Mouse (Mus musculus) forebrain, embryonic 11.5 days (tissue): Measurements from ENCODE around the gene Trim60. TPM values are rescaled to one million over a fixed set of nuclear protein-coding genes. Genes with fewer than 3 reads are reported as not detected.

Experiments used
- ATAC-seq: fragments of 200-750 bp; cut with Nextera tagmentation; replicated peaks from 2 replicates; pipeline ENCODE4 v1.8.0; 2017; ENCODE audit warnings: moderate TSS enrichment; ENCODE audit not compliant: low FRiP score
- DNase-seq: peaks from one replicate; pipeline ENCODE4 v3.0.0-alpha.2; 2017; ENCODE audit warnings: low spot score
- H3K27ac ChIP-seq: fragments of 300-500 bp; sonication (generic); 2 replicates; pipeline ENCODE4 v1.5.1; 2014; ENCODE audit warnings: low read depth, low read length
- H3K27me3 ChIP-seq: fragments of 300-500 bp; sonication (generic); 2 replicates; pipeline ENCODE4 v1.6.1; 2014; ENCODE audit warnings: mild to moderate bottlenecking, low read length, mixed read lengths; ENCODE audit not compliant: control insufficient read depth, insufficient read depth
- H3K36me3 ChIP-seq: fragments of 300-500 bp; sonication (generic); 2 replicates; pipeline ENCODE4 v1.6.1; 2014; ENCODE audit warnings: mild to moderate bottlenecking, low read length, moderate library complexity, mixed read lengths; ENCODE audit not compliant: control insufficient read depth, insufficient read depth
- H3K4me1 ChIP-seq: fragments of 300-500 bp; sonication (generic); replicated peaks from 2 replicates; pipeline ENCODE4 v1.6.1; 2014; ENCODE audit warnings: low read length, mixed read lengths; ENCODE audit not compliant: control insufficient read depth, insufficient read depth
- H3K4me2 ChIP-seq: fragments of 300-500 bp; sonication (generic); 2 replicates; pipeline ENCODE4 v1.6.1; 2014; ENCODE audit warnings: low read depth, mild to moderate bottlenecking, low read length, moderate library complexity, mixed read lengths; ENCODE audit not compliant: severe bottlenecking
- H3K4me3 ChIP-seq: fragments of 300-500 bp; sonication (generic); 2 replicates; pipeline ENCODE4 v1.5.1; 2014; ENCODE audit warnings: low read depth, low read length
- H3K9ac ChIP-seq: fragments of 300-500 bp; sonication (generic); 2 replicates; pipeline ENCODE4 v1.6.1; 2014; ENCODE audit warnings: low read length
- H3K9me3 ChIP-seq: fragments of 300-500 bp; sonication (generic); 2 replicates; pipeline ENCODE4 v1.6.1; 2016; ENCODE audit warnings: low read length, mixed read lengths; ENCODE audit not compliant: control insufficient read depth
- WGBS: fragments of 180-500 bp; shearing (Covaris S2); extraction: QIAGEN DNeasy Blood & Tissue Kit; methylation state at CpG from one replicate; pipeline ENCODE4 v1.1.7; 2014; 5-methylcytosine and 5-hydroxymethylcytosine counted together
- polyA plus RNA-seq: library from polyadenylated mRNA; unstranded; fragments of >200 nt; fragmentation: Nextera tagmentation; extraction: Ambion mirVana; gene quantifications from 2 replicates; pipeline ENCODE4 v1.2.1, GENCODE M21; 2014

The Trim60 gene
- polyA plus RNA-seq, 1 experiment from 2014 or later = not detected

DNA sequence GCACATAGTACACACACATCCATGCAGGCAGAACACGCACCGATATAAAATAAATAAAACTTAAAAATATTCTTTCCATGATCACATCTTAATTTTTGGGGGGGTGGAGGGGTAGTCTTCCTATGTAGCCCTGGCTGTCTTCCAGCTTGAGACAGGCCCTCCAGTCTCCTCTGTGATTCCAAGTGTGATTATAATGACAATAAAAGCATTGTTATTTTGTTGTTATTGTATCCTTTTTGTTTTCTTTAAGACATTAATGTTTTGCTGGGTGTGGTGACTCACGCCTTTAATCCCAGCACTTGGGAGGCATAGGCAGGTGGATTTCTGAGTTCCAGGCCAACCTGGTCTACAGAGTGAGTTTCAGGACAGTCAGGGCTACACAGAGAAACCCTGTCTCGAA, 29.4 kb upstream of the Trim60 start:
- Histone ChIP-seq H3K36me3 (no peaks in the 10 kb centered on the region), H3K27ac (no peak overlapping the region), H3K9ac (no peak overlapping the region), H3K4me2 (no peak overlapping the region), H3K4me1 (no peaks in the 10 kb centered on the region), H3K4me3 (no peak overlapping the region), H3K27me3 (no peaks in the 10 kb centered on the region), H3K9me3 (no peaks in the 10 kb centered on the region)
- DNase-seq = no peak
- ATAC-seq = no peak
- WGBS = 85% methylated on average over 4 of the region's 4 CpGs

DNA sequence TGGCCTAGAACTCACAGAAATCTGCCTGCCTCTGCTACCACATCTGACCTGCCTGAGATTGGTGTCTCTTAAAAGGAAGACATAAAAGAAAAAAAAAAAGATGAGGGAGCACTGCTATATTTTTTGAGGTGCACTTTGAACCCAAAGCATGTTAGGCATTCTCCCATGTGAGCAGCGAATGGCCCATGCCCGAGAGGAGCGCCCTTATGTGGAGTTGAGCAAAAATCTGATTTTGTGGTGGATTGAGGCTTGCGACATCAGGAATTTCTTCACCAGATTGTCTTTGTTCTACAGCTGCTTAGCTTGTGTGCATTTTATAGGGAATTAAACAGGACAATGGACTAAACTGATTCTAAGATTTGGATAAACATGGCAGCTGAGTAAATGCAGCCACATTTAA, 28.8 kb upstream of the Trim60 start:
- no peak overlapping the region for H3K27ac ChIP-seq
- no peaks in the 10 kb centered on the region for H3K4me1 ChIP-seq
- no peak overlapping the region for H3K4me2 ChIP-seq
- no peak overlapping the region for H3K4me3 ChIP-seq
- DNase-seq (no peak), ATAC-seq (no peak)
- H3K9me3 ChIP-seq = no peaks in the 10 kb centered on the region
- WGBS = 91% methylated on average over 4 of the region's 4 CpGs
- H3K27me3 ChIP-seq = no peaks in the 10 kb centered on the region
- H3K9ac ChIP-seq = no peak overlapping the region
- H3K36me3 ChIP-seq = no peaks in the 10 kb centered on the region

GRCm38 (mm10) chr8:65046565-65046964, 28.2 kb upstream of the Trim60 start:
- no peak overlapping the region for H3K4me2 ChIP-seq
- H3K4me3 ChIP-seq = no peak overlapping the region
- no peak for DNase-seq
- no peak overlapping the region for H3K27ac ChIP-seq
- H3K9me3 ChIP-seq = no peaks in the 10 kb centered on the region
- WGBS = 43% methylated on average over 5 of the region's 5 CpGs
- no peaks in the 10 kb centered on the region for H3K27me3 ChIP-seq
- H3K9ac ChIP-seq = no peak overlapping the region
- no peak for ATAC-seq
- H3K4me1 ChIP-seq = no peaks in the 10 kb centered on the region
- H3K36me3 ChIP-seq = no peaks in the 10 kb centered on the region

DNA sequence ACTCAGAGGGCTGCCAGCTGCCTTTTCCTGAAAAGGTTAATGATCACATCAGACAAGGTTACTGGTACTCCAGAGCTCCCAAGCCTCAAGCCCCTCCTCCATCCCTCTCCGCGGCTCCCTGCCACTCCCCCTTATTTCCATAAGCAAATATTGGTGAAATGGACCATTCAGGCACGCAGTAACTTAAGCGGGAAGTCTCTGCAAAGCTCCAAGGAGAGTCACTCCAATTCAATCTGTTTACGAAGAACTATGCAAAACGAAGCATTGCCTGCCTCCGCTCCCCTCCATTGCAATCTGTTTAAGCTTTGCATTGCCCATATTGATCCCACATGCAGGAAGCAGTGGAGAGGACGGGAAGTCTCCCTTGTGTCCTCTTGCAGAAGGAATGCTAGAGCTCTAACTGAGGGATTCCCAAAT, 18.7 kb upstream of the Trim60 start, which contains the start of gene Apela:
Gene Apela, minus strand, starts transcription at position 220 of the 417 bp plus-strand sequence.
- DNase-seq (peak; percentile 66), ATAC-seq (peak; percentile 81)
- no peak within 1 kb of the TSS for H3K27ac ChIP-seq
- no peaks in the 10 kb centered on the region for H3K9me3 ChIP-seq
- H3K27me3 ChIP-seq = no peaks in the 10 kb centered on the region
- no peaks in the 10 kb centered on the region for H3K36me3 ChIP-seq
- H3K4me3 ChIP-seq = peak within 1 kb of the TSS; percentile 16
- H3K9ac ChIP-seq = no peak within 1 kb of the TSS
- peak within 1 kb of the TSS; percentile 51 for H3K4me2 ChIP-seq
- H3K4me1 ChIP-seq = 0 out of 2 replicates have a peak, but pooled peaks cover 2% of the 10 kb centered on the region
- 3% methylated on average over 8 of the region's 8 CpGs for WGBS

- no peaks in the 10 kb centered on the region for H3K36me3 ChIP-seq
- H3K4me2 ChIP-seq = no peak overlapping the region
- no peak overlapping the region for H3K9ac ChIP-seq
- H3K4me1 ChIP-seq = 0 out of 2 replicates have a peak, but pooled peaks cover 2% of the 10 kb centered on the region
- no peaks in the 10 kb centered on the region for H3K27me3 ChIP-seq
- H3K4me3 ChIP-seq = no peak overlapping the region
- no peak for DNase-seq
- WGBS = 35% methylated on average over 2 of the region's 2 CpGs
- H3K27ac ChIP-seq = no peak overlapping the region; the same call in 1 of the 2 replicates
- no peak for ATAC-seq
- no peaks in the 10 kb centered on the region for H3K9me3 ChIP-seq
Measured at GRCm38 (mm10) chr8:65034136-65034535, 15.8 kb upstream of the Trim60 start.

DNA sequence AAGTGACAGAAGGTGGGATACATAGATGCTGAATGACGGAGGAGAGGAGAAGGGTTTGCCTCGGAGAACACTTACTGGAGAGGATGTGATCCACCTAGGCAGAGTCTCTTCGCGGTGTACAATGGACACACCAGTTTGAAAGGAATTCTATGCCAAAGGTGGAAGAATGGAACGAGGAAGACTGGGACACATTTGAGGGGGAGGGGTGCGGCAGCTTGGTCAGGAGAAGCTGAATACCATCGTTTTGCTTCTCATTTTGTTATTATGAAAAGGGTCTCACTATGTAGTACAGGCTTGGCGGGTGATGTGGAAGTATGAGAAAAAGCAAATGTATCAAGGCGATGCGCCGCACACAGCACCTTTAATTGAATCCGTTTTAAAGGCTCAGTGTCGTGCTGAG, 14.7 kb upstream of the Trim60 start:
- H3K9me3 ChIP-seq = no peaks in the 10 kb centered on the region
- no peak overlapping the region for H3K9ac ChIP-seq
- no peaks in the 10 kb centered on the region for H3K27me3 ChIP-seq
- H3K4me1 ChIP-seq = 0 out of 2 replicates have a peak, but pooled peaks cover 2% of the 10 kb centered on the region
- ATAC-seq = no peak
- no peak for DNase-seq
- H3K4me2 ChIP-seq = no peak overlapping the region
- H3K27ac ChIP-seq = no peak overlapping the region
- H3K4me3 ChIP-seq = no peak overlapping the region
- WGBS = 81% methylated on average over 13 of the region's 13 CpGs
- H3K36me3 ChIP-seq = no peaks in the 10 kb centered on the region

DNA sequence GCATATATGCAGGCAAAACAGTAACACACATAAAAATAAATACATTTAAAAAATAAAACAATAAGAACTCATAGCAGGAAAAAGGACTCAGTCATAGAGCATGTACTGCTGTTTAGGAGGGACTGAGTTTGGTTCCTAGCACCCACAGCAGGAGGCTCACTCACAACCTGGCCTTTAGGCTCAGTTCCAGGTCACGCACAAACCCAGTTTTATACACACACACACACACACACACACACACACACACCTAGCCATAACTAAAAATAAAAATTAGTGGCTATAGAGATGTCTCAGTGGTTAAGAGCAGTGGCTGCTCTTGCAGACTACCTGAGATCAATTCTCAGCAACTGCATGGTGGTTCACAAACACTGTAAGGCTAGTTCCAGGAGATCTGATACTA, 13.7 kb upstream of the Trim60 start:
- WGBS = 85% methylated on average over 1 of the region's 1 CpGs
- no peak overlapping the region for H3K4me3 ChIP-seq
- no peaks in the 10 kb centered on the region for H3K9me3 ChIP-seq
- H3K4me2 ChIP-seq = no peak overlapping the region
- no peaks in the 10 kb centered on the region for H3K27me3 ChIP-seq
- ATAC-seq (no peak), DNase-seq (no peak)
- H3K36me3 ChIP-seq = no peaks in the 10 kb centered on the region
- H3K27ac ChIP-seq = no peak overlapping the region
- H3K4me1 ChIP-seq = 0 out of 2 replicates have a peak, but pooled peaks cover 2% of the 10 kb centered on the region
- no peak overlapping the region for H3K9ac ChIP-seq

- no peak for DNase-seq
- Histone ChIP-seq H3K27me3 (no peaks in the 10 kb centered on the region), H3K4me3 (no peak overlapping the region), H3K9me3 (no peaks in the 10 kb centered on the region), H3K27ac (no peak overlapping the region), H3K36me3 (no peaks in the 10 kb centered on the region), H3K4me2 (no peak overlapping the region), H3K9ac (no peak overlapping the region), H3K4me1 (0 out of 2 replicates have a peak, but pooled peaks cover 2% of the 10 kb centered on the region)
- no peak for ATAC-seq
- WGBS = 86% methylated on average over 4 of the region's 4 CpGs
Measured at GRCm38 (mm10) chr8:65030735-65031485, 12.5 kb upstream of the Trim60 start.

DNA sequence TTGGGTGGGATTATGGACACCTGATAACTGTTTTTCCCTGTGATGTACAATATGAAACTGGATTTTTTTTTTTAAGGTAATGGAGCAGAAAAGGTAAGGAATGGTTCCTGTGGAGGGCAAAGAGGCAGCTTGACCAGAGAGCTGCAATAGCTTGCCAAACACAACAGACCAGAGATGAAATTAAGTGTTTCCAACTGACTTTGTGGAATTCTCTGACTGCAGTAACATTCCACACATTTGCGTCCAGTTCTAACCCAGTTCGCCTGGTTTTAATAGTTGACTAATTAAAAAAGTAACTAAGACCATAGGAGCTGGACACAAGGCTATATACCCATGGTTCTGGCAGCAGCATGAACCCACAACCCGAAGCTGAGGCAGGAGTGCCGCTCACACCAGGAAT, 11.4 kb upstream of the Trim60 start:
- WGBS = 79% methylated on average over 4 of the region's 4 CpGs
- ATAC-seq = no peak
- Histone ChIP-seq H3K27ac (no peak overlapping the region), H3K4me2 (no peak overlapping the region), H3K9me3 (no peaks in the 10 kb centered on the region), H3K9ac (no peak overlapping the region), H3K27me3 (no peaks in the 10 kb centered on the region), H3K4me1 (no peaks in the 10 kb centered on the region), H3K36me3 (no peaks in the 10 kb centered on the region), H3K4me3 (no peak overlapping the region)
- no peak for DNase-seq
